Mouse (Mus musculus): ENCODE measurements at regions not wholly inside any gene's neighbourhood (a gene's known extent, or its start where the extent isn't known, plus 50 kb on each side); places are given as distances from the start of the nearest gene placed in this dataset.

DNA sequence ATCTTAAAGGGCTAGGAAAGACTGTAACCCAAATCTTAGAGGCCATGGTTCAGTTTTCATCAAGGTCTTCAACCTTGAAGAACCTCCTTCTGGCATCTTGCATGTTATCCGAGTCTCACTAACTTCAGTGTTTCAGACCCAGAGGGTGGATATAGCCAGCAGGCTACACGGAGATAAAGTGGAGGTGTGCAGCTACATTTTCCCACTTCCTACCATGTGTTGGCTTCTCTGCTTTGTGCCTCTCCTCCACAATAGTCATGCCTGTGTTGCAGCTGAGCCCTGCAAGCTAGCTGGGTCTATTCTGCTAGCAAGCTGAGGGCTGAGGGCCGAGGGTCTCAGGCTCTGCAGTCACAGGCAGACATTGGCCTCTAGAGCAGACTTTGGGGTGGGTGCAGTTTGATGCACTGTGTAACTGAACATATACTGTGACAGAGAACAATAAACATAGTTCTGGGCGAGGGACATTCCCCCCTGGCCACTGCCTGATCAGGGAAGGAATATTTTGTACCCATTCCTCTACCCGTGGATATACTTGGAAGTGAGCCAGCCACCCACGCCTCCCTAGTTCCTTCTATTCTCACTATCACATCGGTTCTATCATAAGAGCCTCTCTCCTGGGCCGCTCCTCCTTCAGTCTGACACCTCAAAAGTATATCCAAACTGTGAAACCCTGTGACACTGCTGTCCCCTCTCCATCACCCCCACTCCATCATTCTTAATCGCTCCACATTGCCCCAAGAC is 152.6 kb upstream of the Mycn start:
- DNase-seq: no peak

DNA sequence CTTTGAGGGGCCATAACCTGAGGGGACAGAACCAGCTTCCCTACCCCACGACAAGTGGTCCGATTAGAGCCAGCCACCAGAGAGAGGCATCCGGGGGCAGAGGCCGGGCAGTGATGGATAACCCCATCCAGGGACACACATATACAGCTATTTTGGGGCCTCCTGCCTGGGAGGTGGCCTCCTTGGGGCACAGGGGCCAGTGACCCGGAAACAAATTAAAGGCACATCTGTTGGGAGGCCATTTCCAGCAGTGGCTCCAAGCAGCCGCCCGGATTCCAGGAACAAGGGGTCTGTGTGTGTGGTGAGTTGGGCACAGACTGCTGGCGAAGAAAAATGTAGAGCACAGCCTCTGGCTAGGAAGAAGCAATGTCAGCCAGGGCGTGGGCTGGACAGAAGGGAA is 144.2 kb upstream of the Mycn start:
- peak; percentile 65 for DNase-seq

DNA sequence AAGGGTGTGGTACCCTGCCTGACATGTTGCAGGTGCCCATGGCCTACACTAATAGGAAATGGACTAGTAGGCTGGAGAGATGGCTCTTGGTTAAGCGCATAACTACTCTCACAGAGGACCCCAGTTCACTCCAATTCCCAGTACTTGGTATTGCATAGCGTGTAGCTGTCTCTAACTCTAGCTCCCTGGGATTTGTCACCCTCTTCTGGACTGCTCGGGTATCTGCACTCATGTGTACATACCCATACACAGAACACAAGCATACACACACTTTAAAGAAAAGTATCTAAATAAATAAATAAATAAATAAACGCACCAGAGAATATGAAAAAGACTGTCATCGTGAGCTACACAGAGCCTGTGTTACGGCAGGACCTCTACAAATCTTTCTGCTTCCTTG is 143.8 kb upstream of the Mycn start:
- DNase-seq: no peak

- no peak for DNase-seq
These were observed 141.8 kb upstream of the Mycn start for GRCm38 (mm10) chr12:13083337-13084054.

DNA sequence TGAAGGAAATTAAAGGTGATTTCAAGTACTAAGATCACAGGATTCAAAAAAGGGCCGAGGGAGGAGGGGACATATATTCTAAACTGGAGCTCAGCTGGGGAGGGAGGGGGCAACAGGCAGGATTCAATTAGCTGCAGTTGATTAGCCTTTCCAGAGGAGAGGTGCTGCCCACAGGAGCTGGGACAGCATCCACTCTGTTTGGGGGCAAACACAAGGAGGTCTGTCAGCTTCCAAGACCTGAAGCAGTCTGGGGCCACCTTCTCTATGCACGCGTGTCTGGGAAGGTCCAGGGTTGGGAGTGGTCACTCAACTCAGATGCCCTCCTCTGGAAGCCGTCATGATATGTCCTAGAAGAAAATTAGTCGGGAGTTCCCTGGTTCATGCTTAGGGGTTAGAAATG is 139.1 kb upstream of the Mycn start:
- no peak for DNase-seq

DNA sequence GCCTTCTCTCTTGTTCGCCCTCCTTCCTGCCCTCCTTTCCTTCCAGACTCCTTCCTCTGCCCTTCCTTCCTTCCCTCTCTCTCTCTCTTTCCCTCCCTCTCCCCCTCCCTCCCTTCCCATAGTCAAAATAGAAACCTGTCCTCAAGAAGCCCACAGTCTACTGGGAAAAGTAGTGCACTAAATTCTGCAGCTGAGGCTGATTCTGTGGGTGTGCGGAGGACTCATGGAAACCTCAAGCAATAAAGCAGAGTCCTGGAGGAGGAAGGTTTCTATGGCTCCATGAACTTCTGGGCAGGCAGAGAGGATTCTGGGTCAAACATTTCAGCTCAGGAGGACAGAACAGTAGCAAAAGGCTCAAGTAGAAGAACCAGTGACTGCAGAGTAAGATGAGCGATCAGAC is 138.1 kb upstream of the Mycn start:
- no peak for DNase-seq

GRCm38 (mm10) chr12:13077689-13078088 is 136.0 kb upstream of the Mycn start:
- peak; percentile 70 for DNase-seq

DNA sequence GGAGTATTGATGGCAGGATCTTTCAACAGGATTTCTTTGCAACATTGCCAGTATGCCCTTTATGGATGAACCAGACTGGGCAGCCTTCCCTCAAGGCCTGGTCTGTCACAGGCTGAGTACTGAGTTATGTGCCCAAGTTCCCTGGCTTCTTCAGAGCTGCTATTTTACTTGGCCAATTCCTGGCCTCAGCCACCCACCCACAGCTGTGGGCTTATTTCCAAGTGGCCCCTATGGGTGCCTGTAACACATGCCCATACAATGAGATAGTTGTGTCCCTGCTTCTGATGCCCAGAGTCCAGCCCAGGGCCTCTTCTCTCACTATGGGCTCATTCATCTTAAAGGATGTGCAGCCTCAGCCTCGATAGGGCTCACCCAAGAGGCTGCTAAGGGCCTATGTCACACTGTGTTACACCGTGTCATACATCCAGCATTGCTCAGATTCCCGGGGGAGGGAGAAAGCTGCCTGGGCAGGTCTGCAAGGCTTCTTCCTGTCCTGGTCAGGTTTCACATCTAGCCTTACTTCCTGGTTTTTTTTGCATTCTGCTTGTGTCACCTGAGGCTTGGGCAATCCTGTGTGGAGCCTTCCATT is 135.1 kb upstream of the Mycn start:
- DNase-seq: no peak

DNA sequence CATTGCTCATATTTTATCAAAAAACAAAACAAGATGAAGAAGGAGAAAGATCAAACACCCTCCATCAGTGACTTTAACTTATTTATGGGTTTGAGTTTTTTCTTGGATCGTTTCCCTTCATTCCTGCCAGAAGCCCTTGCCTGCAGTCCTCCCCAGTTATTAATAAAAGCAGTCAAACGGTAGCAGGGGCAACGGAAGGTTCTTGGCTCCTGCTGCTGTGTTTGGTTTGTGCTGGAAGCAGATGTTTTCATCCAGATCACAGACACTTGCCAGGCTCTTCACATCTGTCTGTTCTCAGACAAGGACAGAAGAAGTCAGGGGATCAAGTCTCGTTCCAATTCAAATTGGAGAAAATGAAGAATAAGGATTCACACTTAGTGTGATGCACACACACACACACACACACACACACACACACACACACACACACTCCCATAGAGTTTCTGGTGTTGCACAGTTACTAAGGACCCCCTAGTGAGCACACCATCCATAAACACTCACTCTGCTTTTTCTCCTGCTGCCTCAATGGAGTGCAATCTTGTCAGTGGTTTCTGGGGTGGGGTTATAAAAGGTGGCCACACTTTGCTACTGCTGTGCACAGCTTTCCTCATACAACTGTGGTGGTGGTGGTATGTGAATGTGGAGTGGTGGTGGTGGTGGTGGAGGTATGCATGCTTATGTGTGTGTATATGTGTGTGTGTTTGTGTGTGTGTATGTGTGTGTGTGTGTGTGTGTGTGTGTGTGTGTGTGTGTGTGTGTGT is 131.6 kb upstream of the Mycn start:
- DNase-seq: no peak

DNA sequence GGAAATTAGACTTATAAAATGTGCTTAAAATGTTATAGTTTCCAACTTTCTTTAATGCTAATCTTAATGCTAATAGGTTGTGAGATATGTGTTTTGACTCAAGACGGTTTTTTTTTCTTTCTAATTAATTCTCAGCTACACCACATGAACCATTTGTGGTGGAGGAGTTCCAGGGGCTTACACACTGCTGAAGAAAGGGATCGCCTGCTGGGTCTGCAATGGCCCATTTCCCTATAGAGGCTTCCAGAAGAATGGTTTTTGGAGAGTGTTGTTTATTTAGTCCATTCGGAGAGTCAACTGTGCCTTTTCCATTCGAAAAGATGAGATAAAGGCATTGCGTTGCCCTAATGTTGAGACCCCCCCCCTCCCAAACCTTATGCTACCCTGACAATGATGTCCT is 125.6 kb upstream of the Mycn start:
- no peak for DNase-seq

DNA sequence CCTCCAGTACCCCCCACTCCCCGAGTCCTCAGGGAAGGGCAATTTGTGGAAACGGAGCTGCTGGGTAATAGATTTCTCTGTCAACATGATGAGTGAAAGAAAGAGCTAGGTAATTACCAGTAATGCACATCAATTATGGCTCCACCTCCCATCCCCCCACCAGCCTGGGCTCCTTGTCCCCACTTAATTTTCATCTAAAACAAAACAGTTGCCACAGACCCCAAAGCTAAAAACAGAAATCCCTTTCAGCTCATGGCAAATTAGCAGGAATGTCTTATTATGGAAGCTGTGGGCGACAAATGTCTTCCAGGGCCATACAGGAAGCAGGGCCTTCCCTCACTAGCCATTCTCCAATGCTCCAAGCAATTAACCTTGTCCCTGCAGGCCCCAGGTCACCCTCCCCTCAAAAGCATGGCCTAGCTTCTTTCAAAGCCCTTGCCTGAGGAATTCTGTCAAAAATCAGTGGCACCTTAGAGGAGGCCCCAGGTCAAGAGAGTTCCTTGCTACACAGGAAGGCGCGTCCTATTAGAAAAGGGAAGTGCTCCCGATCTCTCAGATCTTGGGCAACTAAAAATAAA is 125.0 kb upstream of the Mycn start:
- DNase-seq: peak; percentile 57

GRCm38 (mm10) chr12:13059473-13059872 is 117.8 kb upstream of the Mycn start:
- no peak for DNase-seq

DNA sequence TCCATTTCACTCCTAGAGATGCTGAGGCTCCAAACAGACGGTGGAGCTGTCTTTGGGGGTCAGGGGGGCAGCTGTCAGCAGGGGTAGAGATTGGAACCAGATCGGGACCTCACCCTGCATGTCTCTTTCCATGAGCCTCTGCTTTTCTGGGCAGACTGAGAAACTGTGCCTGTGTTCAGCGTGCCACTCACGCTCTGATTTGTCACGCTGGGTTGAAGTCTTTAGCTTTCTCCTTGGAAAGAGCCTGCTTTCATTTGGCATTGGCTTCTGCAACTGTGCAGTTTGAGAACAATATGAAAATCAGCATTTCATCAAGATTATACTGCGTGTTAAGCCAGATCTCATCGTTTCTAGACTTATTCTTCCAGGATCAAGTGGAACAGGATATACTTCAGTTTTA is 114.5 kb upstream of the Mycn start:
- DNase-seq: peak; percentile 25

GRCm38 (mm10) chr12:13054611-13055010 is 112.9 kb upstream of the Mycn start:
- no peak for DNase-seq

- DNase-seq: no peak
These were observed 112.0 kb upstream of the Mycn start for GRCm38 (mm10) chr12:13053746-13054145.

DNA sequence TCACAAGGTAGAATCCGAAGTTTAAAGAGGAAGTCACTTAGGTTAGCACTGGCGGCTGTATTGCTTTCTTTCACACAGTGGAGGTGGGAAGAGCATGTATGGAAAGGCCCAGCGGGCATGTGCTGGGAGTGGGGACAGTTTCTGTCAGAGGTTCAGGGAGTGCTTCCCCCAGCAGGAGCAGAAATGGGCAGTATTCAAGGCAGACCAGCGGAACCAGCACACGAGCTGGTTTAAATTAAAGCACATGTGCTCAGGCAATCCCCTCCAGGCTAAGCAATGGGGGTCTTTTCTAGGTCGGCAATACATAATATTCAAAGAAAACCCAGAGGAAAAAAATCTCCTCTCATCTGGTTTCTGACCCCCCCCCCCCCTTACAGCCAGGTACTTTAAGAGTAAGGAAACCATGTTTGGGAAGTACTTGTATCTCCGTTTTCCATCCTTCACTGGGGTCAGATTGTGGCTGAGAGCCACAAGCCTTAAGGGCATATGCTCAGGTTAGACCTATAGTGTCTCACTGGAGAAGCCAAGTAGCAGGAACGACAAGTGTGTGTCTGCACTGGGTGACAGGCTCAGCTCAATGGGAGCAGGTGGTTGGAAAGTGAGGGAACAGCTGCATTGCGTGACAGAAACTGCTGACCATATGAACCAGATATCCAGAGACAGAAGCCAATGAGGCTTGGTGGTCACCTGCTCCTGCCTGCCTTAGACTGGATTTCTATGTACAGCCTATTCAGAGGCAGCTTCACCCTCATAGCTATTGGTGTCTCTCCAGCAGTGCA is 111.3 kb upstream of the Mycn start:
- peak; percentile 35 for DNase-seq

- DNase-seq: no peak
These were observed 110.5 kb upstream of the Mycn start for GRCm38 (mm10) chr12:13052164-13052563.

DNA sequence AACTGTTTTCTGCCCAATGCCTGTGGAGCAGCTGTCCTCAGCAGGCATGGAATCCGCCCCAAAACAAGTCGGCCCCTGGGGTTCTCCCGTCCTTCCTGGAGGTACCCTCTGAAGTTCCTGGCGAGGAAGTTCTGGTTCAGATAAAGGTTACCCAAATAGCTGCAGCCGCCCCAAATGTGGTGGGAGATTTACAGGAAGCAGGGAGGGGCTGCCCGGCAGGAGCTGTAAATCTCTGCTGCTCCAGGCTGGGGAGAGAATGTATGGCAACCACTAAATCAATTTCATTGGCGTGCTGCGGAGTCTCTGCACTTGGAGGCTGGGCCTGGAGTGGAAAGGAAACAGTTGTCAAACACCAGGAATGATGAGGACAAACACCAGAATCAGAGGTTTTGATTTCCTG is 107.9 kb upstream of the Mycn start:
- peak; percentile 75 for DNase-seq

DNA sequence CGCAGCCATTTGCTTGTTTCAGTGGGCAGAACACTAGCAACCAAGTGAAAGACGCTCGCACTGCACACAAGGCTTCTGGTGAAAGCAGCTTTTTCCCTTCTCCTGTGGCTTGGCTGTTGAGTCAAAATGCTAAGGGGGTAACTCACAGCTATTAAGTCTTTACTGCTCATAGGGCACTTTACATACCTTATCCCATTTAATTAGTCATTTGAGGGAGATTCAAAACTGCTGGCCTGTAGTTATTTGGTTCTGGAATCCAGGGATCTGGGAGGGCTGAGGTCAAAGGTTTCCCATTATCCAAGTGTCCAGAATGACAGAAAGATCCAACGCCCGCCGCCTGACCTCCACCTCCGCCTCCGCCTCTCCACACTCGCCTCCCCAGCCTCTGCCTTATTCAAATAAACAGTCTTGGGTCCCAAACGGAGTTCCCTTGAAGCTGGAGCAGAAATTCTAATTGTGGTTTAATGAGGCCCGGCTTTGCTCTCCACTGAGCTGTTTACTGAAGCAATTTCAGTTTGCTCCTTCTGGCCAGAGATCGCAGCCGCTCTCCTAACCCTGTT is 106.5 kb upstream of the Mycn start:
- DNase-seq: peak; percentile 84

DNA sequence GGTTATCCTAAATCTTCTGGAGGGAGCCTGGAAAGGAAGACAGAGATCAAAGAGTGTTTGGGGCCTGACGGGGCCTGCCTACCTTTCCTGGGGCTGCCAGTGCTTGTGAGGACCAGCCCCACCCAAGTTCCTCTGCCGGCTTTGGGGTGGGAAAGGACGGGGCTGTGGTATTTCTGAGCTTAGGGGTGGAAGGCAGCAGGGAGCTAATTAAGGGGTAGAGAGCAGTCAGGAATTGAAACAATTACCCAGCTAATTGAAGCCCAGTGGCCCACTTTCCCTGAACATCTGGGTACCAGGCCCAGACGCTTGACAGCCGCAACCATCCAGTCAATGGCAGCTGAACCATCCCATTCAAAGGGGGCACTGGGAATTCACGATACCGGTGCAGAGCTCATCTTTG is 101.2 kb upstream of the Mycn start:
- peak; percentile 37 for DNase-seq

DNA sequence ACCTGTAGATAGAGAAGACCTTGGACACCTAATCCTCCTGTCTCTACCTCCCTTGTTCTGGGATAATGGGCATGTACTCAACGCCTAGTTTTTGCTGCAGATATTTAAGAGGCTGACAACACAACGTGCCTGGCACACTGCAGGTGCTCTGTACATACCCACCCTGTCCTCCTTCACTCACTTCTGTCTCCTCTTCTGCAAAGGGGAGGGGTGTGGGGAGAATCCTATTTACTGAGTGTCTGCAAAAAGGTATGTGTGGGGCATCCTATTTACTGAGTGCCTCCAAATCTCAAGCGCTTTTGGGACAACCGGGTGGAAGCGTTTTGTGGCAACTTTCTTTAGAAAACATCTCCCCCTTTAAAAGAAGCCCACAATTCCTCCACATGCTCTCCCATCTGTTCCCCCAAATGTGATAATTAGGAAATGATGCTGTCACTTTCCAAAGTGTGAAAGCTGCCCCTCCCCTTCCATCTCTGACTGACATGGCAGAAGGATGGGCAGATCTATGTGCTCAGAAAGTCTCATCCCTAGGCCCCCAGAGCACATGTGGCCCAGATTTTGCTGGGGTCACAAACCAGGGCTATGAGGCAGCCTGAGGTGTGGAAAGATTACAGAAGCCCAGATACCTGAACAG is 93.5 kb upstream of the Mycn start:
- DNase-seq: no peak

All from embryo, embryonic 11 days (tissue).